Mouse (Mus musculus) brown adipose tissue, adult 24 weeks (tissue): ENCODE data around the gene Prrc2b. TPM values are rescaled to one million over a fixed set of nuclear protein-coding genes. Genes with fewer than 3 reads are reported as not detected.

Experiments
- H3K27ac ChIP-seq: fragments of 200-500 bp; replicated peaks from 2 replicates; pipeline ENCODE4 v1.5.1; 2012; ENCODE audit warnings: low read depth, mild to moderate bottlenecking, low read length
- H3K4me1 ChIP-seq: fragments of 200-500 bp; 2 replicates; pipeline ENCODE4 v1.6.1; 2012; ENCODE audit warnings: low read length, mixed read lengths; ENCODE audit not compliant: control insufficient read depth, insufficient read depth, insufficient read length
- H3K4me3 ChIP-seq: fragments of 200-500 bp; 2 replicates; pipeline ENCODE4 v1.5.1; 2012; ENCODE audit warnings: low read depth, mild to moderate bottlenecking, low read length, moderate library complexity; ENCODE audit not compliant: insufficient read depth
- polyA plus RNA-seq: library from polyadenylated mRNA; stranded (reverse); fragments of >200 nt; gene quantifications from 2 replicates; pipeline ENCODE4 v1.2.4, GENCODE M21; 2012; ENCODE audit not compliant: missing spikeins, insufficient read depth, insufficient read length

The Prrc2b gene
- 14.6 and 15.1 TPM in 2 replicates for polyA plus RNA-seq

DNA sequence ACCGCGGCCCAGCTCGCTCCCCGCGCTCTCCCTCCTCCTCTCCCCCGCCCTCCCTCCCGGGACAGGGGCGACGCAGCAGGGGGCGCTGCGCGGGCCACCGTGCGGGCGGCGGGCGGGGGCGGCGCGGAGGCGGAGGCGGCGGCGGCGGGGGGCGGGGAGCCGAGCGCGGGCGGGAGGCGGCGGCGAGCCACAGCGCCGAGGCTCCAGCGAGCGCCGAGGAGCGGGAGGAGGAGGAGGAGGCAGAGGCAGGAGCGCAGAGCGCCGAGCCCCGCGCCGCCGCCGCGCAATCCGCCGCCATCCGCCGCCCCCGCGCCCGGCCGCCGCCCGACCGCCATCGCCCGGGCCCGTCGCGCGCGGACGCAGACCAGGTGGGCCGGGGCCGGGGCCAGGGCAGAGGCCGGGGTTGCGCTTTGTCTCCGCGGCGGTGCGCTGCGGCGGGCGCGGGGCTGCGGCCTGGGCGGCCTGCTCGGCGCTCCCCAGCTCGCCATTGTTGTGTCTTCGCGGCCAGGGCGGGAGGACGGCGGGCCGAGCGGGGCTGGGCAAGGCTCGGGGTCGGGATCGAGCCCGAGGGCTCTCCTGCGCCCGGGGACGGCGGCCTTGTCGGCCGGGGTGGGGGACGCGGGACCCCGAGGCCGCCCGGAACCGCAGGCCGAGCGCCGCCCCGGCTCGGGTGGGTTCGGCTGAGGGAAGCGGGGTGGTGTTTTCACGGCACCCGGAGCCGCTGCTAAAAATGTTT lies at the start of gene Prrc2b:
Gene Prrc2b (plus strand): TSS at position 159 of the 736 bp plus-strand sequence.
- Histone ChIP-seq H3K4me3 (peak within 1 kb of the TSS; percentile 78), H3K27ac (peak within 1 kb of the TSS; percentile 64), H3K4me1 (peaks cover 25% of the 10 kb centered on the region)

DNA sequence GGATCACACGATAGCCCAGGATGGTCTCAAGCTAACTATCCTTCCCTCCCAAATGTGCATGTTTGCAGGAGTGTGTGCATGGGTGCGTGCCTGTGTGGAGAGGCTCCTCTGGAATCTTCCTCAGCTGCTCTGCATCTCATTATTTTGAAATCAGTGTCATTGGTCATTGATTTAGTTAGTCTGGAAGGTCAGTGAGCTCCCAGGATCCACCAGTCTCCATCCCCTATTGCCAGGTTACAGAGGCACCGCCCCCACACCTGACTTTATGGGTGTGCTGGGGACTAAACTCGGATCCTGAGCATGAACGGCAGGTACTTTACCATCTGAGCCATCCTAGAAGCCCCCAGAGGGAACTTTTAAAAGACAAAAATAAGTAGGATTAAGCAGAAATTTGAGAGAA lies 47.9 kb upstream of the Prrc2b start:
- no peaks in the 10 kb centered on the region for H3K4me1 ChIP-seq
- no peak overlapping the region for H3K27ac ChIP-seq
- H3K4me3 ChIP-seq = no peak overlapping the region

GRCm38 (mm10) chr2:32103557-32103956 lies 47.3 kb upstream of the Prrc2b start:
- H3K27ac ChIP-seq = no peak overlapping the region
- no peak overlapping the region for H3K4me3 ChIP-seq
- H3K4me1 ChIP-seq = no peaks in the 10 kb centered on the region

DNA sequence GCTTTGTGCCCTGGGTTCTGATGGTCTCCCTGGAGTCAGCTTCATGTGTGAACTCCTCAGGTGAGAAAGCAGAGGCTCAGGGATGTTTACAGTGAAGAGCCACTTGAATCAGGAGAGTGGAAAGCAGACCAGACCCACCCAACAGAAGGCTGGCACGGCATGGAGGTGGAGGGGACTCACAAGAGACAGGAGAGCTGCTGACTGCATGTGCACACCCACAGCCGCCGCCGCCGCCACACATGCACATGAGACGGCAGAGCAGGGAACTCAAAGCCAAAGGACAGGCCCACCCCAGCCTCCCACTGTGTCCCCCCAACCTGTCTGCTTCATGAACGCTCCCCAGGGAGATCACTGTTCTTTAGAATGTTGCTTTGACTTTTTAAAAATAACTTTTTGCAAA lies 46.8 kb upstream of the Prrc2b start:
- Histone ChIP-seq H3K4me3 (no peak overlapping the region), H3K4me1 (no peaks in the 10 kb centered on the region), H3K27ac (no peak overlapping the region)

DNA sequence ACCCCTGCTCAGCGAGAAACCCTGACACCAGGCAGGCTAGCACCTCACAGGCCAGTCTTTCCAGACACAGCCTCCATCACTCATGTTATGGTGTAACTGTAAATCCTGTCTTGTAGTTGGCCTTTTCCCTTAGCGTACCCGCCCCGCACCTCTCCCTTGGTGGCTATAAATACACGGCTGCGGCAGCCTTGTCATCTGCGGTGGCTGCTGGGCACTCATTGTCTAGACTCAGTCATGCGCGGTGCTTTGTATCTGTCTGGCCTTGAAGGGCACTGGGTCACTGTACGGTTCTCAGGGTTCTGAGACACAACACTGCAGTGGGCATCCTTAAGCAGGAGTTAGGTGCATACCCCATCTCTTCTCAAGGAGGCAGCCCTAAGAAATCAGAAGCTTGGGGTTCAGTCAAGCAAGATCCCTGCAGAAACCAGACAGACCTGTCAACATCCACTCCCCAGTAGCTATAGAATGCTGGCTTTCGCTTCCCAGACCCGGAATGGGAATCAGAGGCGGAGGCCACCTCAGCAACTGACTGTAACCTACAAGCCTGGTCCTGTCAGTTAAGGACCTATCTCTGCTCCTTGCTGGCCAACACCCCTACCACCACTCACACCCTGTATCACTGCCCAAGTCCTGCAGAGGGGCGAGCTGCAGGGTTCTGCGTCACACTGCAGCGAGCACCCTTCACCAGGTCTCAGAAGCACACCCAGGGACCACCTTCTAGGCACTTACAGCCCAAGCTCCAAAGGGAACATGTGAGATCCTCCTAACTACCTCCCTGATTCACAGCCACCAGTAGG lies 45.6 kb upstream of the Prrc2b start:
- no peak overlapping the region for H3K4me3 ChIP-seq
- no peaks in the 10 kb centered on the region for H3K4me1 ChIP-seq
- no peak overlapping the region for H3K27ac ChIP-seq

GRCm38 (mm10) chr2:32105930-32106329 lies 45.0 kb upstream of the Prrc2b start:
- no peaks in the 10 kb centered on the region for H3K4me1 ChIP-seq
- H3K27ac ChIP-seq = no peak overlapping the region
- no peak overlapping the region for H3K4me3 ChIP-seq

- H3K4me3 ChIP-seq = no peak overlapping the region
- H3K4me1 ChIP-seq = no peaks in the 10 kb centered on the region
- no peak overlapping the region for H3K27ac ChIP-seq
These were observed 39.6 kb upstream of the Prrc2b start for GRCm38 (mm10) chr2:32111268-32111667.

- Histone ChIP-seq H3K4me1 (no peaks in the 10 kb centered on the region), H3K27ac (no peak overlapping the region), H3K4me3 (no peak overlapping the region)
These were observed 38.3 kb upstream of the Prrc2b start for GRCm38 (mm10) chr2:32112548-32112947.

DNA sequence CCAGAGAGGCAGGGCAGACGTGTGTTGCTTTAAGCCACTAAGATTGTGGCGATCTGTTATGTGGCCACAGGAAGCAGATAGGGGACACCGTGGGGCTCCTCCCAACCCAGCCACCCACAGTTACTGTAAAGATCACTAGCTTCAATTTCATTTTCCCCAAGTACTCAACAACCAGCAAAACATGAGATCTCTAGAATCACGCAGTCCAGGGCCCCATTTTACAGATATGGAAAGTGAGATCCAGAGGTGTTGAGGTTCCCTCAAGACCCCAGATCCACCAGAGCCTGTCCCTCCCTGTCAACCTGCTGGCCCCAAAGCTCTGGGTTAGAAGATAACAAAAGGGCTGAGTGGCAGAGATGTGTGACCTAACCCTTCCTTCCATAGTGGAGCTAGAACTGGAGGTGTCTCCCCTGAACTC lies 35.0 kb upstream of the Prrc2b start:
- Histone ChIP-seq H3K4me3 (no peak overlapping the region), H3K27ac (no peak overlapping the region), H3K4me1 (no peaks in the 10 kb centered on the region)

- no peak overlapping the region for H3K4me3 ChIP-seq
- H3K27ac ChIP-seq = no peak overlapping the region
- no peaks in the 10 kb centered on the region for H3K4me1 ChIP-seq
These were observed 30.8 kb upstream of the Prrc2b start for GRCm38 (mm10) chr2:32119802-32120750.

- Histone ChIP-seq H3K4me1 (no peaks in the 10 kb centered on the region), H3K4me3 (no peak overlapping the region), H3K27ac (no peak overlapping the region)
These were observed 29.7 kb upstream of the Prrc2b start for GRCm38 (mm10) chr2:32121150-32121549.

GRCm38 (mm10) chr2:32121785-32122184 lies 29.1 kb upstream of the Prrc2b start:
- Histone ChIP-seq H3K4me3 (no peak overlapping the region), H3K27ac (no peak overlapping the region), H3K4me1 (no peaks in the 10 kb centered on the region)

GRCm38 (mm10) chr2:32127653-32128535 lies 23.0 kb upstream of the Prrc2b start:
- no peaks in the 10 kb centered on the region; the same call in 1 of the 2 replicates for H3K4me1 ChIP-seq
- H3K4me3 ChIP-seq = no peak overlapping the region
- H3K27ac ChIP-seq = no peak overlapping the region

DNA sequence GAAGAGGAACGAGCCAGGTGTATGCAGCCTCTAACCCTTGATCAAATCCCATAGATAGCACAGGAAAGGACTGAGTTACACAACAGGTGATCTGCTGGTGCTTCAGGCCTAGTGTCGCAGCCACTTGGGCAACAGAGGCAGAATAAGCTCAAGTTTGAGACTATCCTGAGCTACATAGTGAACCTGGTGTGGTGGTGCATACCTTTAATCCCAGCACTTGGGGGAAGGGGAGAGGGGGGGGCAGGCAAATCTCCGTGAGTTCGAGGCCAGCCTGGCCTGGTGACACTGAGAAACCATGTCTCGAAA lies 22.4 kb upstream of the Prrc2b start:
- no peak overlapping the region for H3K4me3 ChIP-seq
- no peaks in the 10 kb centered on the region; the same call in 1 of the 2 replicates for H3K4me1 ChIP-seq
- no peak overlapping the region for H3K27ac ChIP-seq
